22 mouse cellular contexts compared by ENCODE assay signal in genomic region chr5:138864880-138865279, GRCm38 (mm10). TPM values are rescaled to one million over a fixed set of nuclear protein-coding genes. Genes with fewer than 3 reads are reported as not detected.
DNase-seq lines count a peak whose midpoint lies in the region; ATAC-seq and TF ChIP-seq lines count a peak whose summit lies in the region.
"Had no signal": no experiment of that assay in that cellular context is flagged by ENCODE, and none has a peak within 500 bp of the region (broad histone marks: within the 10 kb centered on the region; RNA-seq: fewer than 3 reads in every experiment).

No protein-coding gene starts in this region.

- H3K4me1 ChIP-seq in heart, embryonic 13.5 days = peaks cover 16% of the 10 kb centered on the region
- H3K4me1 ChIP-seq in lung, embryonic 15.5 days = peaks cover 22% of the 10 kb centered on the region
- H3K4me1 ChIP-seq in lung, adult 2 months (ENCODE audit: control insufficient read depth, insufficient read depth, low read length) = no peaks in the 10 kb centered on the region
- H3K4me1 ChIP-seq in liver, embryonic 14.5 days (replicated peaks; ENCODE audit: control insufficient read depth in 2 of 2, insufficient read depth in 2 of 2, low read length in 1 of 2) = peaks cover 0 to 7% of the 10 kb centered on the region in 2 experiments; a peak in 2 of 4 replicates
- H3K4me1 ChIP-seq in stomach, postnatal 0 days (replicated peaks; ENCODE audit: control insufficient read depth, insufficient read depth) = peaks cover 3% of the 10 kb centered on the region; the same call in 1 of the 2 replicates
- H3K4me1 ChIP-seq in hindbrain, embryonic 16.5 days (ENCODE audit: control insufficient read depth, insufficient read depth, low read depth, low read length) = no peaks in the 10 kb centered on the region
- H3K4me1 ChIP-seq: embryonic facial prominence, embryonic 10.5 days had no signal

- no peak overlapping the region for H3K27ac ChIP-seq in heart, embryonic 13.5 days (replicated peaks)
- H3K27ac ChIP-seq in lung, embryonic 15.5 days = peak overlapping the region; percentile 52; the same call in 1 of the 2 replicates
- H3K27ac ChIP-seq in liver, embryonic 14.5 days = no peak overlapping the region
- peak overlapping the region; percentile 81 for H3K27ac ChIP-seq in stomach, postnatal 0 days (replicated peaks)
- no peak overlapping the region for H3K27ac ChIP-seq in hindbrain, embryonic 16.5 days (ENCODE audit: low read depth, low read length)
- H3K27ac ChIP-seq: embryonic facial prominence, embryonic 10.5 days; hindbrain, embryonic 14.5 days; kidney, postnatal 0 days had no signal

- H3K4me3 ChIP-seq in heart, embryonic 13.5 days = no peak overlapping the region
- H3K4me3 ChIP-seq in lung, embryonic 15.5 days = no peak overlapping the region
- no peak overlapping the region for H3K4me3 ChIP-seq in lung, adult 2 months (replicated peaks; ENCODE audit: extremely low read depth, low read depth, low read length)
- no peak overlapping the region for H3K4me3 ChIP-seq in liver, embryonic 14.5 days (ENCODE audit: insufficient read depth in 1 of 2, low read depth in 2 of 2, low read length in 2 of 2)
- H3K4me3 ChIP-seq in stomach, postnatal 0 days (ENCODE audit: low read depth, low read length) = no peak overlapping the region
- H3K4me3 ChIP-seq in hindbrain, embryonic 16.5 days (ENCODE audit: low read length) = no peak overlapping the region
- H3K4me3 ChIP-seq: embryonic facial prominence, embryonic 10.5 days had no signal

- WGBS in heart, embryonic 13.5 days = 41% methylated on average over 7 of the region's 7 CpGs
- 54% methylated on average over 7 of the region's 7 CpGs for WGBS in lung, embryonic 15.5 days
- 75% methylated on average over 7 of the region's 7 CpGs for WGBS in lung, adult 2 months
- WGBS in liver, embryonic 14.5 days (ENCODE audit: insufficient replicate concordance) = 44% methylated on average over 7 of the region's 7 CpGs
- 40% methylated on average over 7 of the region's 7 CpGs for WGBS in stomach, postnatal 0 days
- WGBS in hindbrain, embryonic 16.5 days = 42% methylated on average over 7 of the region's 7 CpGs

- H3K9ac ChIP-seq in heart, embryonic 13.5 days = no peak overlapping the region
- no peak overlapping the region for H3K9ac ChIP-seq in lung, embryonic 15.5 days
- no peak overlapping the region for H3K9ac ChIP-seq in liver, embryonic 14.5 days (replicated peaks)
- no peak overlapping the region for H3K9ac ChIP-seq in stomach, postnatal 0 days (ENCODE audit: low read length)
- H3K9ac ChIP-seq in hindbrain, embryonic 16.5 days (ENCODE audit: low read depth, low read length) = no peak overlapping the region
- H3K9ac ChIP-seq: hindbrain, embryonic 14.5 days had no signal

- H3K36me3 ChIP-seq in heart, embryonic 13.5 days = no peaks in the 10 kb centered on the region
- H3K36me3 ChIP-seq in lung, embryonic 15.5 days = no peaks in the 10 kb centered on the region
- no peaks in the 10 kb centered on the region for H3K36me3 ChIP-seq in liver, embryonic 14.5 days (replicated peaks; ENCODE audit: control insufficient read depth, insufficient read depth, low read depth)
- no peaks in the 10 kb centered on the region for H3K36me3 ChIP-seq in stomach, postnatal 0 days (ENCODE audit: control insufficient read depth, insufficient read depth, low read length)
- no peaks in the 10 kb centered on the region for H3K36me3 ChIP-seq in hindbrain, embryonic 16.5 days (ENCODE audit: control insufficient read depth, insufficient read depth, low read length)
- H3K36me3 ChIP-seq: embryonic facial prominence, embryonic 10.5 days had no signal

- TF ChIP-seq POLR2A in lung, adult 2 months (IDR thresholded peaks at IDR 0.05; ENCODE audit: borderline replicate concordance, extremely low read depth, low read depth, low read length) = no peak

- ATAC-seq in heart, embryonic 13.5 days (ENCODE audit: extremely low read depth, insufficient number of reproducible peaks, low FRiP score, low TSS enrichment) = peak; percentile 14
- ATAC-seq in lung, embryonic 15.5 days (ENCODE audit: borderline replicate concordance, extremely low read depth, low FRiP score, low TSS enrichment) = peak; percentile 48; the same call in 1 of the 2 replicates
- ATAC-seq in liver, embryonic 14.5 days (ENCODE audit: insufficient read depth) = peak; percentile 47; the same call in 1 of the 2 replicates
- ATAC-seq in stomach, postnatal 0 days (ENCODE audit: low FRiP score, low TSS enrichment) = peak; percentile 41
- no peak for ATAC-seq in hindbrain, embryonic 16.5 days
- ATAC-seq: forebrain, embryonic 14.5 days had no signal

- no peak for TF ChIP-seq CTCF in lung, adult 2 months (IDR thresholded peaks at IDR 0.05; ENCODE audit: insufficient read depth, low read length)
- TF ChIP-seq CTCF in liver, embryonic 14.5 days (IDR thresholded peaks at IDR 0.05; ENCODE audit: low read depth) = no peak
- no peak for TF ChIP-seq CTCF in stomach, postnatal 0 days (IDR thresholded peaks at IDR 0.05; ENCODE audit: low read depth)

- H3K27me3 ChIP-seq in heart, embryonic 13.5 days (replicated peaks) = 0 out of 2 replicates have a peak, but pooled peaks cover 4% of the 10 kb centered on the region
- no peaks in the 10 kb centered on the region for H3K27me3 ChIP-seq in lung, embryonic 15.5 days
- no peaks in the 10 kb centered on the region for H3K27me3 ChIP-seq in liver, embryonic 14.5 days (ENCODE audit: control insufficient read depth, insufficient read depth, low read length)
- H3K27me3 ChIP-seq in stomach, postnatal 0 days (ENCODE audit: control insufficient read depth, insufficient read depth, low read length) = no peaks in the 10 kb centered on the region
- no peaks in the 10 kb centered on the region for H3K27me3 ChIP-seq in hindbrain, embryonic 16.5 days (replicated peaks; ENCODE audit: control insufficient read depth, insufficient read depth, low read length)

- no peak for TF ChIP-seq EP300 in liver, embryonic 14.5 days (IDR thresholded peaks at IDR 0.05; ENCODE audit: low read depth)
- TF ChIP-seq EP300 in stomach, postnatal 0 days (optimal IDR thresholded peaks at IDR 0.05) = no peak

- H3K9me3 ChIP-seq in heart, embryonic 13.5 days = no peaks in the 10 kb centered on the region
- H3K9me3 ChIP-seq in lung, embryonic 15.5 days = no peaks in the 10 kb centered on the region
- no peaks in the 10 kb centered on the region for H3K9me3 ChIP-seq in liver, embryonic 14.5 days (ENCODE audit: control insufficient read depth, low read length)
- H3K9me3 ChIP-seq in stomach, postnatal 0 days (ENCODE audit: control insufficient read depth, low read length) = no peaks in the 10 kb centered on the region
- H3K9me3 ChIP-seq in hindbrain, embryonic 16.5 days (ENCODE audit: control insufficient read depth, low read length) = no peaks in the 10 kb centered on the region
- H3K9me3 ChIP-seq: embryonic facial prominence, embryonic 10.5 days had no signal

- H3K4me2 ChIP-seq in heart, embryonic 13.5 days = no peak overlapping the region
- H3K4me2 ChIP-seq in lung, embryonic 15.5 days = no peak overlapping the region
- no peak overlapping the region for H3K4me2 ChIP-seq in liver, embryonic 14.5 days (ENCODE audit: low read depth)
- H3K4me2 ChIP-seq in stomach, postnatal 0 days (replicated peaks; ENCODE audit: low read depth) = no peak overlapping the region
- no peak overlapping the region for H3K4me2 ChIP-seq in hindbrain, embryonic 16.5 days (ENCODE audit: low read length)
- H3K4me2 ChIP-seq: hindbrain, embryonic 14.5 days had no signal

- DNase-seq in heart, postnatal 4 days = no peak
- DNase-seq in lung, adult 2 months = no peak
- no peak for DNase-seq in liver, embryonic 14.5 days (ENCODE audit: low read depth in 3 of 3, low spot score in 3 of 3)
- peak; percentile 71 for DNase-seq in stomach, postnatal 0 days (ENCODE audit: low spot score)
- no peak for DNase-seq in layer of hippocampus, postnatal 36 days
- DNase-seq: adrenal gland, adult 2 months; cerebellum, adult 11-12 months; cerebellum, postnatal 36 days; lung, postnatal 10 days; thymus, postnatal 4 days had no signal

RNA-seq across cellular contexts. Expression of gene Gm5294, which starts 45.0 kb away (rescaled TPM):
- 0.24 TPM in 1 of 2 replicates, not detected in the other for polyA plus RNA-seq in heart, embryonic 13.5 days (2015; fragmentation: Nextera tagmentation; extraction: Ambion mirVana)
- not detected for total RNA-seq in heart, postnatal 4 days (2021)
- not detected in 2 replicates for polyA plus RNA-seq in lung, embryonic 15.5 days (2015; fragmentation: Nextera tagmentation; extraction: Ambion mirVana)
- polyA plus RNA-seq in lung, adult 2 months (2012; rRNA removed) = not detected in 2 replicates
- not detected in 2 replicates for polyA plus RNA-seq in liver, embryonic 14.5 days (2012; rRNA removed)
- not detected in 2 replicates for polyA plus RNA-seq in liver, embryonic 14.5 days (2014; fragmentation: Nextera tagmentation; extraction: Ambion mirVana)
- not detected in 2 replicates for polyA plus RNA-seq in stomach, postnatal 0 days (2015; fragmentation: Nextera tagmentation; extraction: Ambion mirVana)
- not detected for total RNA-seq in layer of hippocampus, postnatal 36 days (2021)
- 0.60 and 0.93 TPM in 2 replicates for polyA plus RNA-seq in hindbrain, embryonic 16.5 days (2015; fragmentation: Nextera tagmentation; extraction: Ambion mirVana)
- total RNA-seq: adrenal gland, adult 2 months; layer of hippocampus, adult 18-20 months; left cerebral cortex, postnatal 4 days had no signal
- polyA plus RNA-seq: embryonic facial prominence, embryonic 10.5 days; forebrain, embryonic 14.5 days; gonadal fat pad, adult 2 months; kidney, postnatal 0 days; neural tube, embryonic 11.5 days; spleen, adult 2 months had no signal

Comparison
In these comparisons a context has a peak if more than half of its experiments do, and no peak if none do; other contexts are left out.
1. H3K27ac ChIP-seq: peak in lung, embryonic 15.5 days (single experiment) and stomach, postnatal 0 days (single experiment); none in heart, embryonic 13.5 days (single experiment), liver, embryonic 14.5 days (single experiment) and hindbrain, embryonic 16.5 days (single experiment).